Mouse (Mus musculus): ENCODE measurements around the gene Gm20388.
"Not testable (repeated sequence)": the region's sequence is repeated elsewhere in the genome, so short reads cannot be mapped to it uniquely, and the experiment has no call there.

The Gm20388 gene

GRCm38 (mm10) chr8:121570801-121571200 lies 1660.2 kb downstream of the Gm20388 start:
- intact Hi-C loops (cut with DNase I) = no loop called here

GRCm38 (mm10) chr8:121572121-121572520 lies 1661.5 kb downstream of the Gm20388 start:
- intact Hi-C loops (cut with DNase I) = no loop called here

GRCm38 (mm10) chr8:121573275-121573674 lies 1662.6 kb downstream of the Gm20388 start:
- intact Hi-C loops (cut with DNase I) = no loop called here

- intact Hi-C loops (cut with DNase I) = no loop called here
These were observed 1665.0 kb downstream of the Gm20388 start for GRCm38 (mm10) chr8:121575661-121576060.

GRCm38 (mm10) chr8:121577751-121578675 lies 1667.4 kb downstream of the Gm20388 start:
- intact Hi-C loops (cut with DNase I) = no loop called here

GRCm38 (mm10) chr8:121578676-121579451 lies 1668.2 kb downstream of the Gm20388 start, which contains the start of gene Fbxo31:
Fbxo31 (minus strand) TSS chr8:121578806.
- intact Hi-C loops (cut with DNase I) = no loop called here

- intact Hi-C loops (cut with DNase I) = no loop called here
These were observed 1669.8 kb downstream of the Gm20388 start for GRCm38 (mm10) chr8:121580465-121580864.

GRCm38 (mm10) chr8:121583653-121584052 lies 1673.0 kb downstream of the Gm20388 start:
- intact Hi-C loops (cut with DNase I) = no loop called here

- intact Hi-C loops (cut with DNase I) = no loop called here
These were observed 1674.1 kb downstream of the Gm20388 start for GRCm38 (mm10) chr8:121584730-121585129.

- intact Hi-C loops (cut with DNase I) = no loop called here
These were observed 1674.7 kb downstream of the Gm20388 start for GRCm38 (mm10) chr8:121585159-121585825.

GRCm38 (mm10) chr8:121588750-121589149 lies 1678.1 kb downstream of the Gm20388 start:
- intact Hi-C loops (cut with DNase I) = no loop called here

GRCm38 (mm10) chr8:121589205-121589726 lies 1678.6 kb downstream of the Gm20388 start:
- intact Hi-C loops (cut with DNase I) = no loop called here

- intact Hi-C loops (cut with DNase I) = loop anchor here (5.0 kb wide), 1 partner anchor 43 kb away; no protein-coding TSS in a partner anchor
These were observed 1679.8 kb downstream of the Gm20388 start, which contains the start of gene Map1lc3b for GRCm38 (mm10) chr8:121590203-121591177. Map1lc3b (plus strand) TSS chr8:121590361.

- intact Hi-C loops (cut with DNase I) = loop anchor here (5.0 kb wide), 1 partner anchor 44 kb away; no protein-coding TSS in a partner anchor
These were observed 1680.8 kb downstream of the Gm20388 start for GRCm38 (mm10) chr8:121591178-121592066.

GRCm38 (mm10) chr8:121593293-121593692 lies 1682.7 kb downstream of the Gm20388 start:
- intact Hi-C loops (cut with DNase I) = loop anchor here (5.0 kb wide), 1 partner anchor 46 kb away; no protein-coding TSS in a partner anchor

GRCm38 (mm10) chr8:121593983-121594382 lies 1683.3 kb downstream of the Gm20388 start:
- intact Hi-C loops (cut with DNase I) = loop anchor here (5.0 kb wide), 1 partner anchor 47 kb away; no protein-coding TSS in a partner anchor

GRCm38 (mm10) chr8:121597492-121597891 lies 1686.9 kb downstream of the Gm20388 start:
- intact Hi-C loops (cut with DNase I) = not testable (repeated sequence)

- intact Hi-C loops (cut with DNase I) = no loop called here
These were observed 1687.5 kb downstream of the Gm20388 start for GRCm38 (mm10) chr8:121598190-121598589.

GRCm38 (mm10) chr8:121598892-121599291 lies 1688.3 kb downstream of the Gm20388 start:
- intact Hi-C loops (cut with DNase I) = no loop called here

All from adrenal gland (tissue).